Mouse (Mus musculus) MEL (cell line): ENCODE data around the gene Pxmp4.

Source experiments
- CTCF ChIP-seq, 3 experiments: IDR thresholded peaks in 2 of 3; conservative IDR thresholded peaks in 1 of 3; 2 replicates each; pipeline ENCODE4 v1.5.1; 2011 to 2012; ENCODE audit warnings: low read length in 3 of 3, low read depth in 2 of 3, mild to moderate bottlenecking in 2 of 3, improper control_type of control experiment in 1 of 3, inconsistent platforms in 1 of 3, mixed read lengths in 1 of 3, moderate library complexity in 1 of 3; ENCODE audit not compliant: control insufficient read depth in 1 of 3, insufficient read depth in 1 of 3, poor library complexity in 1 of 3, severe bottlenecking in 1 of 3
- MEF2A ChIP-seq: IDR thresholded peaks from 2 replicates; pipeline ENCODE4 v1.6.1; 2014; ENCODE audit warnings: low read depth, mild to moderate bottlenecking, inconsistent platforms, low read length, improper control_type of control experiment; ENCODE audit not compliant: poor library complexity, insufficient replicate concordance, severe bottlenecking; ENCODE audit errors: extremely low read depth
- MXI1 ChIP-seq: IDR thresholded peaks from 2 replicates; pipeline ENCODE4 v1.6.1; 2011; ENCODE audit warnings: mild to moderate bottlenecking, low read depth, low read length, improper control_type of control experiment
- NELFE ChIP-seq: IDR thresholded peaks from 2 replicates; pipeline ENCODE4 v1.6.1; 2011; ENCODE audit warnings: low read depth, low read length, improper control_type of control experiment

DNA sequence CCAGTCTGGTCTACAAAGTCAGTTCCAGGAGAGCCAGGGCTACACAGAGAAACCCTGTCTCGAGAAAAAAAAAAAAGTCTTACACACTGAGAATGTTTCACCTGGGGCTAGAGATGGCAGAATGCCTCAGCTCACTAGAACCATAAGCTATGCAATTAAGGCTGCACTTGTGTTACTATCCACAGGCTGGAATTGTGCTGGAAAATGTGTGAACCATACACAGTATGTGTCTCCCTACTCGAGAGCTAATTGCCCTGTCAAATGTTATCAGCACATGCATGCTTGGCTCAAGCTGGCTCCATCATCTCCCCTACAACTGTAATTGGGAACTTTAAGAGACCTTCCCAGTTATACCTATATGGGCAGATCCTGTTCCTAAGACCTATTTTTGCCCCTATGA is 52.6 kb downstream of the Pxmp4 start:
- TF ChIP-seq MXI1 = no peak
- no peak for TF ChIP-seq MEF2A
- TF ChIP-seq NELFE = no peak
- no peak for TF ChIP-seq CTCF (IDR thresholded peaks at IDR 0.05 in 2 of 3, conservative IDR thresholded peaks at IDR 0.05 in 1 of 3; ENCODE audit: control insufficient read depth in 1 of 3, insufficient read depth in 1 of 3, low read depth in 2 of 3, low read length in 3 of 3, poor library complexity in 1 of 3, severe bottlenecking in 1 of 3)
